Mouse (Mus musculus) bone marrow macrophage, adult 2 months (primary cell): Measurements from ENCODE around the gene Sytl4.

Experiments used
- CTCF ChIP-seq: IDR thresholded peaks from 2 replicates; pipeline ENCODE4 v1.5.1; 2012; ENCODE audit warnings: low read depth, mild to moderate bottlenecking, low read length, moderate library complexity
- POLR2A ChIP-seq: IDR thresholded peaks from 2 replicates; pipeline ENCODE4 v1.6.1; 2012; ENCODE audit warnings: mild to moderate bottlenecking, low read depth, low read length, borderline replicate concordance

DNA sequence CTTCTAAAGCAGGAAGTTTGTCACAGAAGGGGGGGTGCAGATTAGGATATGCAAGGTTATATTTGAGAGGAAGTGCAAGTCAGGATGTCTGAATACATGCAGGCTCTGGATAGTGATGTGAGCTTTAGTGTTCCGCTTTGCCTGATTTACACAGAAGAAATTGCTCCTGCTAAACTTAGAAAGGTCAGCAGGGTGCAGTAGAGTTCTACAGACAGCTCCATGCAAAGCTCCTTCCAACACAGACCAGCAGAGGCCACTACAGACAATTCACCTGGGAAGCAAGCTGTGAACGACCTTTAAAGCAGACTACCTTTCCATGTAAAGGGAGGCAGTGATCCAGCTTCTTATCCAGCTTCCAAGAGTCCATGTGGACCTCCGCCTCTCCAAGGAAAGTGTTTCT is 34.2 kb downstream of the Sytl4 start:
- TF ChIP-seq CTCF (no peak), POLR2A (no peak)
